Mouse (Mus musculus) regulatory T cell (primary cell): ENCODE data around the gene Olfr175-ps1.

Experiments
- in situ Hi-C: fragments of 300-600 bp; cut with MboI, MseI; formaldehyde crosslinking; loops from one replicate; pipeline ENCODE4 v1.15.1; 2025; ENCODE audit warnings: high pct_unique_total_duplicates

The Olfr175-ps1 gene

DNA sequence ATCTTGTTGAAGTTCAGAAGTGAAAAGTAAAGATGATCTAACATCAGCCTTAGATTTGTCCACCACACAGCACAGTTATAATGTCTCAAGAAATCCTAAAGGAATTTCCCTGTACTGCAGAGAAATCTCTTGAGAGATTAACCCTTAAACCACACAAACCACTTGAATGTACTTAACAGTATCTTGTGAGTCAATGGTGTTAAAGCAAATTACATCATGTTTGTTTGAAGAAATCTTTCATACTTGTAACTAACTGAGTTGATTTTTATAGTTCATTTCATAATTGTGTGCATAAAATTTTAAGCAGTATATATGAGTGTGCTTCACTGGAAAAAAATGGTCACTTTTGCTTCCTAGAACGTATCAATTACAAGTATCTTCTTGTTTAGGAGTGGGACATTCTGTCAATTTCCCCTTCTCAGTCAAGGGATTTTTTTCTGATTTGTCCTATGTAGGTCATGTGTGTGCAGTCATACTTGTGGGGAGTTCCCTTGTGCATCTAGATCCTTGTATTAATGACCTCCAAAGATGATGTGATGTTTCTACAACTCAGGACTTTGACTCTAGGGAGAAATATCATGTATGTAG lies at the start of gene Olfr175-ps1:
Olfr175-ps1 (minus strand) TSS at position 51 of the 588 bp plus-strand sequence.
- in situ Hi-C loops: loop anchor here (25.0 kb wide), 1 partner anchor 1115 kb away; no protein-coding TSS in a partner anchor

DNA sequence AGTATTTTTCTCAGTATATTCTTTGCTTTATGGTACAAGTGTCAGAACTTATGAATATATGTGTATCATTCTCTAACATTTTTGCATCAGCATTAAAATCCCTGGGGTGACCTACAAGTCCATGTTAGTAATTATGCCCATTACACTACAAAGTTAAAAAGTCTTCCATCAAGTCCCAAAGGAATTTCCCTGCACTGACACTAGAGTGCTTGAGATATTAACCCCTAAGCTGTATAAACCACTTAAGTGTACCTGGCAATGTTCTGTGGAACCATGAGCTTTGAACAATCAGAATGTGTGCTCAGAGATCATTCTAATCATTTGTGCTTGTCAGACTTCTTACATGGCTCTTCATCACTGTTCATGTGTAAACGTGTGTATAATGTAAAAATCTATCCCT lies 48.1 kb upstream of the Olfr175-ps1 start, which contains the start of gene Olfr177:
Olfr177 (minus strand) TSS at position 101 of the 400 bp plus-strand sequence.
- in situ Hi-C loops: loop anchor here (25.0 kb wide), 1 partner anchor 788 kb away; no protein-coding TSS in a partner anchor

DNA sequence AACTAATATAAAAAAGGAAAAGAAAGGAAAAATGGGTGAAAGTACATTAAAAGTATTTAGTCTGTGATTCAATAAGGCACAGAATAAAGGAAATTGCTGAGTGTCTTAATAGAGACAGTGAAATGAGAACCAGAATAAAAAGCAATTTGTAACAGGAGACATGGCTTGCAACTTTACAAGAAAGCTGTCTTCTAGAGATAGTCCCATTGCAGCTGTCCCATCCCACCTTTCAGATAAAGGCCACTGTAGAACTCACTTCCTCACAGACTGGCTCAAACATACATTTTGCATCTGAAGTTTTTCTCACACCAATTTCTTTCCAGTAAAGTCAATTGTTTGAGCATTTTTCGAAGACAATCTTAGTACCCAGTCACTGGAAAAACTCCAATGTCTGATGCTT lies 34.9 kb upstream of the Olfr175-ps1 start:
- in situ Hi-C loops: no loop called here

DNA sequence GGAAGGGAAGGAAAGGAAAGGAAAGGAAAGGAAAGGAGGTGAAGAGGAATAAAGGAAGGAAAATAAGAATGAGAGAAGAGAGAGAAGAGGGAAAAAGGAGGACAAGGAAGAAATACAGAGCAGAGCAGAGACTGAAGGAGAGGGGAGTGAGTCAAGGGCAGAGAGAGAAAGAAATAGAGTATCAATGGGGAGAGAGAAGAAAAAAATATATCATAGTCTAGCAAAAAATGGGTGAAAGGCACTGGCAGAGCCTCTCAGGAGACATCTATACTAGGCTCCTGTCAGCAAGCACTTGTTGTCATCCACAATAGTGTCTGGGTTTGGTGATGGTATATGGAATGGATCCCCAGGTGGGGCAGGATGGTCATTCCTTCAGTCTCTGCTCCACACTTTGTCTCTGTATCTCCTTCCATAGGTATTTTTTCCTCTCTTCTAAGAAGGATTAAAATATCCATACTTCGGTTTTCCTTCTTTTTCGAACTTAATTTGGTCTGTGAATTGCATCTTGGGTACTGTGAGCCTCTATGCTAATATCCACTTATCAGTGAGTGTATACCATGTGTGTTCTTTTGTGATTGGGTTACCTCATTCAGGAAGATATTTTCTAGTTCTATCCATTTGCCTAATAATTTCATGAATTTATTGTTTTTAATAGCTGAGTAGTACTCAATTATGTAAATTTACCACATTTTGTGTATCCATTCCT lies 33.6 kb upstream of the Olfr175-ps1 start:
- in situ Hi-C loops: no loop called here

DNA sequence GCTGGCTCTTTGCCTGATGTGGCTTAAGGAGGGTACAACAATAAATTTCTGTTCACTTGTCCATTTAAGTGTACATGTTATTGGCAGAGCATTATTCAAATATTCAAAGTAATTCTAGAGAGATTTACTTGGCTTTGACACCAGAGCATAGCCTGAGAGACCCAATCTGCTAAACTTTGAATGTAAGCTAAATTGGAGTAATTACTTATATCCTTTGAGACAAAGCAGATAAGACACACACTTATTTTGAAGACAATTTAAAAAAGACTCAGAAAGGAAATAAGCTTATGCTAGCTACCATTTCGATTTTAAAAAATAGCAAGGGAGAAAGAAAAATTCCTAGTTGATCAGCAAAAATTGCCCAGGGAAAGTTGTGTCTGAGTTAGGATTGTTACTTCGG lies 26.4 kb downstream of the Olfr175-ps1 start, which contains the start of gene Olfr173:
Olfr173 (minus strand) TSS at position 101 of the 400 bp plus-strand sequence.
- in situ Hi-C loops: no loop called here
